Comparison of ENCODE assay signal across 19 mouse cellular contexts in genomic region chr2:78975393-78975774, GRCm38 (mm10).
DNase-seq lines count a peak whose midpoint lies in the region; ATAC-seq and TF ChIP-seq lines count a peak whose summit lies in the region.
"Had no signal": no experiment of that assay in that cellular context is flagged by ENCODE, and none has a peak within 500 bp of the region (broad histone marks: within the 10 kb centered on the region; RNA-seq: fewer than 3 reads in every experiment).

No protein-coding gene starts in this region.

- H3K27ac ChIP-seq in CH12.LX (ENCODE audit: insufficient read depth, low read depth), result peak overlapping the region; percentile 52; the same call in 1 of the 2 replicates

- H3K36me3 ChIP-seq in CH12.LX (replicated peaks in 1 of 2; ENCODE audit: control insufficient read depth in 1 of 2, insufficient read depth in 1 of 2, low read length in 1 of 2), result no peaks in the 10 kb centered on the region
- H3K36me3 ChIP-seq: G1E had no signal

- in situ Hi-C loops in CH12.LX (cut with MboI; ENCODE audit: low pct_ligation_motif_present, low pct_unique_long_range_greater_than_20kb, low sequenced_read_pairs), result loop anchor here (10.0 kb wide), 1 partner anchor 159 kb away; no protein-coding TSS in a partner anchor

- H3K27me3 ChIP-seq in CH12.LX (replicated peaks), result no peaks in the 10 kb centered on the region
- H3K27me3 ChIP-seq: Patski had no signal

- DNase-seq in CH12.LX (ENCODE audit: extremely low read depth), result no peak
- peak; percentile 43 for DNase-seq in induced T-regulatory cell, adult 2 months (ENCODE audit: low read depth)
- no peak for DNase-seq in left cerebral cortex, postnatal 36 days (ENCODE audit: low spot score in 2 of 2)
- DNase-seq: adrenal gland, adult 2 months; adrenal gland, adult 8-10 months; adrenal gland, postnatal 10 days; adrenal gland, postnatal 14 days; adrenal gland, postnatal 25 days; adrenal gland, postnatal 36 days; B cell, adult 2 months; cerebellum, adult 11 months; cerebellum, adult 11-12 months; cerebellum, adult 18-20 months; cerebellum, adult 2 months had no signal

- no peaks in the 10 kb centered on the region for H3K9me3 ChIP-seq in CH12.LX (replicated peaks; ENCODE audit: low read length)
- H3K9me3 ChIP-seq: G1E had no signal

- TF ChIP-seq EP300 in CH12.LX (IDR thresholded peaks at IDR 0.05; ENCODE audit: low read length), result no peak

- intact Hi-C loops in left cerebral cortex, postnatal 36 days (cut with DNase I), result no loop called here

- dilution Hi-C loops in CH12.LX (cut with MboI; ENCODE audit: extremely low pct_ligation_motif_present, extremely low pct_unique_long_range_greater_than_20kb, low sequenced_read_pairs), result no loop called here

- H3K4me2 ChIP-seq in CH12.LX (ENCODE audit: insufficient read depth, low read depth, poor library complexity, severe bottlenecking), result peak overlapping the region; percentile 78; the same call in 1 of the 2 replicates

- ATAC-seq in erythroid progenitor cell, adult 5-6 weeks (replicated peaks; ENCODE audit: low FRiP score, poor library complexity, severe bottlenecking), result no peak
- ATAC-seq: activated CD4-positive, CD25-positive, alpha-beta regulatory T cell, adult 4 months; CD4-positive, CD25-positive, alpha-beta regulatory T cell, adult 4 months; Patski had no signal

- no peak for TF ChIP-seq CTCF in CH12.LX (conservative IDR thresholded peaks at IDR 0.05 in 1 of 2, IDR thresholded peaks at IDR 0.05 in 1 of 2; ENCODE audit: low read depth in 2 of 2, low read length in 2 of 2)

- no peak for TF ChIP-seq POLR2A in CH12.LX (IDR thresholded peaks at IDR 0.05; ENCODE audit: low read depth, low read length)

- TF ChIP-seq RAD21 in CH12.LX (IDR thresholded peaks at IDR 0.05; ENCODE audit: low read depth, low read length), result no peak

- peak overlapping the region; percentile 74; the same call in 1 of the 2 replicates for H3K9ac ChIP-seq in CH12.LX (ENCODE audit: insufficient read depth, low read depth)

- H3K79me2 ChIP-seq in CH12.LX (replicated peaks; ENCODE audit: control insufficient read depth, extremely low read depth, insufficient read depth, poor library complexity, severe bottlenecking), result peaks cover 39% of the 10 kb centered on the region

- H3K4me3 ChIP-seq in CH12.LX (replicated peaks in 1 of 3; ENCODE audit: low read depth in 2 of 3, low read length in 2 of 3, poor library complexity in 1 of 3), result peak overlapping the region in 1 of 3 experiments; percentile 50

- H3K4me1 ChIP-seq in CH12.LX (ENCODE audit: control insufficient read depth in 1 of 2, insufficient read depth in 2 of 2), result peaks cover 4 to 56% of the 10 kb centered on the region in 2 experiments; a peak in 3 of 4 replicates

TF ChIP-seq in CH12.LX, 34 proteins besides CTCF, POLR2A, EP300 and RAD21:
- TF ChIP-seq CHD1 (IDR thresholded peaks at IDR 0.05; ENCODE audit: low read depth, low read length) (peak; percentile 91), TBP (conservative IDR thresholded peaks at IDR 0.05; ENCODE audit: low read depth, low read length) (0 out of 2 replicates have a peak, but pooled peaks have one; percentile 15), USF2 (conservative IDR thresholded peaks at IDR 0.05; ENCODE audit: low read depth, low read length) (no peak)
TF ChIP-seq in CH12.LX: peak in this region for 2.
